In the genomic region with DNA sequence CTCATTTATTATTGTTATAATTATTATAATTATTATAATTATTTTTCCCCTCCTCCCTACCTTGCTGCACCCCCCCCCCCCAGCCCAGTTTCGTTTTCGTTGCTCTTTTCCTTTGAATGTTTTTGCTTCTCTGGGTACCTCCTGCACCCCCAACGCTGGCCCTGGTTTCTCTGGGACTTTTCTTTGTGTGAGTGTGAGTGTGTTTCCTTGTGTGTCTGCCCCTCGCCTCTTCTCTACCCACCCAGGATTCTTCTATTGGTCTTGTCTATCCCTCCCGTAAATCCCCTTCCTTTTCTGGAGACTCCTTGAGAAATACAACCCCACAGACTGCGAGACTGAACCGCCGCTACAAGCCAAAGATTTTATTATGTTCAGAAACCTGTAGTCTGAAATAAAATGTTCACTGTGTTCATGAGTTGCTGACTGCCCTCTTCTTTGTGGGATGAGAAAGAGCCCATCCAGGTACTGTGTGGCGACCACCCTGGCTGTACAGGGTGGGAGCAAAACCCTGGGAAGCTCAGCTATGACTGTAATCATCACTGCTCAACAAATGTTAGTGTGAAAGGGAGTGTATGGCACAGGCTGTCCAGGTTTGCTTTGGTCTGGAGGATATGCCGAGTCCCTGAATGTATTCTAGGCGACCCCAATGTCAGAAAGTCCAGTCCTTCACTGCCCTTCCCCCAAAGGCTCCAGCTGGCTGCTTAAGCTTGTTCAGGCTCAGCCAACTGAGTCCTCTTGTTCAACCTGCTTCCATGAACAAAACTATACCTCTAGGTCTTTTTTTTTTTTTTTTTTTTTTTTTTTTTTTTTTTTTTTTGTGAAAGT, we compare ENCODE assay signal across 17 mouse cellular contexts. TPM values are rescaled to one million over a fixed set of nuclear protein-coding genes. Genes with fewer than 3 reads are reported as not detected.
DNase-seq lines count a peak whose midpoint lies in the region; ATAC-seq and TF ChIP-seq lines count a peak whose summit lies in the region.
"Had no signal": no experiment of that assay in that cellular context is flagged by ENCODE, and none has a peak within 500 bp of the region (broad histone marks: within the 10 kb centered on the region; RNA-seq: fewer than 3 reads in every experiment).

No protein-coding gene starts in this region.

- H3K9me3 ChIP-seq in hindbrain, embryonic 15.5 days = no peaks in the 10 kb centered on the region
- no peaks in the 10 kb centered on the region for H3K9me3 ChIP-seq in midbrain, embryonic 15.5 days
- H3K9me3 ChIP-seq: forebrain, embryonic 15.5 days; liver, embryonic 15.5 days had no signal

- TF ChIP-seq CTCF in left cerebral cortex, adult 2 months (IDR thresholded peaks at IDR 0.05) = no peak

- peak overlapping the region; percentile 36 for H3K4me2 ChIP-seq in hindbrain, embryonic 15.5 days
- H3K4me2 ChIP-seq in midbrain, embryonic 15.5 days = peak overlapping the region; percentile 67
- H3K4me2 ChIP-seq: liver, embryonic 15.5 days had no signal

- H3K27me3 ChIP-seq in hindbrain, embryonic 15.5 days = peaks cover 71% of the 10 kb centered on the region
- H3K27me3 ChIP-seq in midbrain, embryonic 15.5 days (replicated peaks) = peaks cover 73% of the 10 kb centered on the region

- H3K27ac ChIP-seq in brown adipose tissue, adult 24 weeks (replicated peaks; ENCODE audit: low read depth, low read length) = no peak overlapping the region
- no peak overlapping the region for H3K27ac ChIP-seq in hindbrain, embryonic 15.5 days (replicated peaks)
- peak overlapping the region; percentile 60 for H3K27ac ChIP-seq in midbrain, embryonic 15.5 days
- H3K27ac ChIP-seq in left cerebral cortex, adult 2 months = no peak overlapping the region
- H3K27ac ChIP-seq: forebrain, embryonic 15.5 days; liver, embryonic 15.5 days had no signal

- intact Hi-C loops in left cerebral cortex, adult 2 months (cut with DNase I) = no loop called here

- peak overlapping the region; percentile 24; the same call in 1 of the 2 replicates for H3K4me3 ChIP-seq in brown adipose tissue, adult 24 weeks (ENCODE audit: insufficient read depth, low read depth, low read length)
- H3K4me3 ChIP-seq in hindbrain, embryonic 15.5 days = peak overlapping the region; percentile 16
- H3K4me3 ChIP-seq in midbrain, embryonic 15.5 days = peak overlapping the region; percentile 49
- H3K4me3 ChIP-seq in left cerebral cortex, adult 2 months = no peak overlapping the region
- H3K4me3 ChIP-seq: liver, embryonic 15.5 days had no signal

- H3K4me1 ChIP-seq in brown adipose tissue, adult 24 weeks (ENCODE audit: control insufficient read depth, insufficient read depth, insufficient read length, low read length) = no peaks in the 10 kb centered on the region
- peaks cover 17% of the 10 kb centered on the region for H3K4me1 ChIP-seq in hindbrain, embryonic 15.5 days (replicated peaks)
- peaks cover 23% of the 10 kb centered on the region for H3K4me1 ChIP-seq in midbrain, embryonic 15.5 days

- peak; percentile 50 for DNase-seq in embryo, embryonic 10 days (ENCODE audit: low spot score)
- no peak for DNase-seq in embryo, embryonic 11 days
- DNase-seq in kidney, postnatal 4 days = no peak
- no peak for DNase-seq in adrenal gland, postnatal 14 days
- DNase-seq in left cerebral cortex, adult 2 months (ENCODE audit: extremely low spot score in 1 of 2, low spot score in 2 of 2) = no peak

- no peaks in the 10 kb centered on the region for H3K36me3 ChIP-seq in hindbrain, embryonic 15.5 days
- H3K36me3 ChIP-seq in midbrain, embryonic 15.5 days (replicated peaks) = no peaks in the 10 kb centered on the region
- H3K36me3 ChIP-seq: forebrain, embryonic 15.5 days; G1E; liver, embryonic 15.5 days had no signal

- no peak for ATAC-seq in hindbrain, embryonic 15.5 days (ENCODE audit: low FRiP score, low read depth)
- no peak for ATAC-seq in midbrain, embryonic 15.5 days (replicated peaks)
- ATAC-seq: activated CD4-positive, CD25-positive, alpha-beta regulatory T cell, adult 4 months; intestine, embryonic 16.5 days had no signal

- 7% methylated on average over 11 of the region's 11 CpGs for WGBS in hindbrain, embryonic 15.5 days
- WGBS in midbrain, embryonic 15.5 days = 8% methylated on average over 11 of the region's 11 CpGs

- H3K9ac ChIP-seq in hindbrain, embryonic 15.5 days = no peak overlapping the region
- peak overlapping the region; percentile 19; the same call in 1 of the 2 replicates for H3K9ac ChIP-seq in midbrain, embryonic 15.5 days
- H3K9ac ChIP-seq: forebrain, embryonic 15.5 days; liver, embryonic 15.5 days had no signal

RNA-seq across cellular contexts. Expression of a gene that starts 5.6 kb away (rescaled TPM):
- polyA plus RNA-seq in brown adipose tissue, adult 24 weeks (2012; ENCODE audit: insufficient read depth, insufficient read length, missing spikeins) = 0.58 and 0.91 TPM in 2 replicates
- polyA plus RNA-seq in hindbrain, embryonic 15.5 days (2015; fragmentation: Nextera tagmentation; extraction: Ambion mirVana) = 3.7 and 8.0 TPM in 2 replicates
- polyA plus RNA-seq in midbrain, embryonic 15.5 days (2015; fragmentation: Nextera tagmentation; extraction: Ambion mirVana) = 9.3 and 12.5 TPM in 2 replicates
- not detected in 2 replicates for total RNA-seq in adrenal gland, postnatal 14 days (2021)
- not detected for total RNA-seq in left cerebral cortex, adult 2 months (2021)
- total RNA-seq: granulocyte monocyte progenitor cell, adult 5-6 weeks; left cerebral cortex, adult 8-10 months had no signal
- polyA plus RNA-seq: activated CD4-positive, CD25-positive, alpha-beta regulatory T cell, adult 4 months; forebrain, embryonic 15.5 days; G1E; heart, postnatal 0 days; intestine, embryonic 16.5 days; liver, embryonic 15.5 days; spleen, adult 2 months had no signal
